Mouse (Mus musculus) limb, embryonic 14.5 days (tissue): Measurements from ENCODE around the gene Tdrd7. TPM values are rescaled to one million over a fixed set of nuclear protein-coding genes. Genes with fewer than 3 reads are reported as not detected.

Experiments used
- ATAC-seq: fragments of 200-750 bp; cut with Nextera tagmentation; 2 replicates; pipeline ENCODE4 v1.8.0; 2017; ENCODE audit warnings: low read depth, moderate number of reproducible peaks, moderate TSS enrichment; ENCODE audit not compliant: low FRiP score
- DNase-seq: peaks from one replicate; pipeline ENCODE4 v3.0.0-alpha.2; 2015; ENCODE audit warnings: low spot score
- H3K27ac ChIP-seq: fragments of 300-500 bp; sonication (generic); replicated peaks from 2 replicates; pipeline ENCODE4 v1.5.1; 2014; ENCODE audit warnings: low read depth, mild to moderate bottlenecking, low read length, moderate library complexity, mixed read lengths
- H3K27me3 ChIP-seq: fragments of 300-500 bp; sonication (generic); 2 replicates; pipeline ENCODE4 v1.6.1; 2014; ENCODE audit warnings: low read length, mixed read lengths; ENCODE audit not compliant: control insufficient read depth, insufficient read depth
- H3K36me3 ChIP-seq: fragments of 300-500 bp; sonication (generic); 2 replicates; pipeline ENCODE4 v1.6.1; 2014; ENCODE audit warnings: mild to moderate bottlenecking, low read length, moderate library complexity, mixed read lengths; ENCODE audit not compliant: control insufficient read depth, insufficient read depth
- H3K4me1 ChIP-seq: fragments of 300-500 bp; sonication (generic); 2 replicates; pipeline ENCODE4 v1.6.1; 2014; ENCODE audit warnings: antibody characterized with exemption, low read length, mixed read lengths; ENCODE audit not compliant: control insufficient read depth, insufficient read depth
- H3K4me2 ChIP-seq: fragments of 300-500 bp; sonication (generic); replicated peaks from 2 replicates; pipeline ENCODE4 v1.6.1; 2014; ENCODE audit warnings: low read depth, mild to moderate bottlenecking, low read length, moderate library complexity; ENCODE audit not compliant: severe bottlenecking
- H3K4me3 ChIP-seq: fragments of 300-500 bp; sonication (generic); replicated peaks from 2 replicates; pipeline ENCODE4 v1.5.1; 2014; ENCODE audit warnings: low read length
- H3K9ac ChIP-seq: fragments of 300-500 bp; sonication (generic); 2 replicates; pipeline ENCODE4 v1.6.1; 2014; ENCODE audit warnings: mild to moderate bottlenecking, low read depth, low read length, moderate library complexity; ENCODE audit not compliant: severe bottlenecking
- H3K9me3 ChIP-seq: fragments of 300-500 bp; sonication (generic); 2 replicates; pipeline ENCODE4 v1.6.1; 2016; ENCODE audit warnings: low read length; ENCODE audit not compliant: control insufficient read depth
- POLR2A ChIP-seq: fragments of 200-500 bp; IDR thresholded peaks from 2 replicates; pipeline ENCODE4 v1.8.0; 2012; ENCODE audit warnings: inconsistent platforms, mild to moderate bottlenecking, moderate library complexity, borderline replicate concordance; ENCODE audit not compliant: insufficient read depth, insufficient read length; ENCODE audit errors: extremely low read depth
- WGBS: fragments of 180-500 bp; shearing (Covaris S2); extraction: QIAGEN DNeasy Blood & Tissue Kit; methylation state at CpG from one replicate; pipeline ENCODE4 v1.1.7; 2014; 5-methylcytosine and 5-hydroxymethylcytosine counted together
- polyA plus RNA-seq, 2 experiments: library from polyadenylated mRNA; depleted of rRNA in 1 of 2; stranded (reverse) in 1 of 2; unstranded in 1 of 2; fragments of >200 nt; fragmentation: Nextera tagmentation in 1 of 2; extraction: Ambion mirVana in 1 of 2; gene quantifications; 2 replicates each; pipeline versions ENCODE4 v1.2.1 to v1.2.3; 2012 to 2014

The Tdrd7 gene
- polyA plus RNA-seq, 2 experiments = 12.7 to 12.9 TPM

DNA sequence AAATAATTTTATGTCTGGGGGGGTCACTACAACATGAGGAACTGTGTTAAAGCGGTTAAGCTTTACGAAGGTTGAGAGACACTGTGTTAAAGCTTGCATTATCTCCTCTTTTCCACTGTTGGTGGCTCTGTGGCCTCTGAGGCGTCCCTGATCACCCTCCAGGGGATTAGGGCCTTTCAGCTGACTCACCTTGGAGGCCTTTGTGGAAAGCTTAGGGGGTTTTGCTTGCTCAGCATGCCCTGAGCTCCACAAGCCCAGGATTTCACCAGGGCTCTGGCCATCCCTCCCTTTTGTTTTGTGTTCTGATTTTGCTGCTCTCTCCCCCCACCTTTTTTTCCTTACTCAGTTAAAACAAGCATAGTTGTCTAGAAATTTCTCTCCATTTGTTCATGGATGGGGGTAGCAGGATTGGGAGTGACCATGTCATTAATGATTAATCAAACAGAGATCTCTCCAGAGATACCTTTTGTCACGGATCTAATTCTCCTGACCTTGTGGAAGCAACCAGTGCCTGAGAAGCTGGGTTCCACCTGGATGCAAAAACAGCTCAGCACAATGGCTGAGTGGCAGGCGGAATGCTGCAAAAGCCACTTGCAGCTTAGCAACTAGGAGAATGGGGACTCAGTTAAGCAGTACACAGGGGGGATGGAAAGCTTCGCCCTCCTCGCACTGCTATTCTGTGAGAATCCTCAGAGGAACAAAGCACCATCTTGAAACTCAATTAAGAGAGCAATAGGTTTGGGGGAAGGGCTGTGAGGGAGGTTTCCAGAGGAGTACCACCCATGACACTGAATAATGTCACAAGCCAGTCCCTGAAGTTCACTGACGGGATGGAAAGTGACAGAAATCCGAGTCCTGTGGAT is 2.6 kb downstream of the Tdrd7 start:
- H3K9me3 ChIP-seq = no peaks in the 10 kb centered on the region
- ATAC-seq (no peak), DNase-seq (no peak)
- no peak overlapping the region for H3K27ac ChIP-seq
- 51% methylated on average over 9 of the region's 9 CpGs for WGBS
- no peak overlapping the region for H3K9ac ChIP-seq
- no peak for TF ChIP-seq POLR2A
- no peaks in the 10 kb centered on the region for H3K27me3 ChIP-seq
- peaks cover 7% of the 10 kb centered on the region; the same call in 1 of the 2 replicates for H3K4me1 ChIP-seq
- no peaks in the 10 kb centered on the region for H3K36me3 ChIP-seq
- no peak overlapping the region for H3K4me3 ChIP-seq
- H3K4me2 ChIP-seq = no peak overlapping the region

- no peaks in the 10 kb centered on the region for H3K36me3 ChIP-seq
- 52% methylated on average over 2 of the region's 2 CpGs for WGBS
Measured at GRCm38 (mm10) chr4:45969051-45969450, 3.9 kb downstream of the Tdrd7 start.

DNA sequence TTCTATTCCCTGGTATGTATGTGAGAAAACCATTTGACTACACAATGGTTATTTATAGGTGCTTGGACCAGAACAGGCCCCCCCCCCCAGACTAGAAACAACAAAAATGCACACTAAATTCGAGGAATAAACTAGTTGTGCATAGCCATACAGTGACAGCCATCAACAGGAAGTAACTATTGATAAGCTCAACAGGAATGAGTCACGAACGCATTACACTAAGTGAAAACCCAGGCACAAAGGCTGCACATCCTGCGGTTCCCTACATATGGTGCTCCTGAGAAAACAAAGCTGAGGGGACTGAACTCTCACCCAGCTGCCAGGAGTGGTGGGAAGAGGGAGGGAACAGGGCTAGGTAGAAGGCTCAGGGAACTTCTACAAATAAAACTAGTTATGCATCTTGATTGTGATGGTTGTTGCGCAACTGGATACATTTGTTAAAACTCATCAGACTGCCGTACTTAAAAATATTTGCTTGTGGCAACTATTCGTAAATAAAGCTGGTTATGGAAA is 5.0 kb downstream of the Tdrd7 start:
- ATAC-seq (no peak), DNase-seq (no peak)
- TF ChIP-seq POLR2A = no peak
- H3K9me3 ChIP-seq = no peaks in the 10 kb centered on the region
- 0 out of 2 replicates have a peak, but pooled peaks cover 4% of the 10 kb centered on the region for H3K27me3 ChIP-seq
- 69% methylated on average over 7 of the region's 7 CpGs for WGBS
- H3K4me1 ChIP-seq = peaks cover 7% of the 10 kb centered on the region; the same call in 1 of the 2 replicates
- H3K9ac ChIP-seq = no peak overlapping the region
- no peak overlapping the region for H3K27ac ChIP-seq
- H3K4me3 ChIP-seq = no peak overlapping the region
- H3K4me2 ChIP-seq = no peak overlapping the region
- H3K36me3 ChIP-seq = no peaks in the 10 kb centered on the region

More at GRCm38 (mm10) chr4:45969051-45969450, 3.9 kb downstream of the Tdrd7 start:
- peaks cover 7% of the 10 kb centered on the region; the same call in 1 of the 2 replicates for H3K4me1 ChIP-seq
- DNase-seq = no peak
- H3K9me3 ChIP-seq = no peaks in the 10 kb centered on the region
- no peak for ATAC-seq
- H3K27ac ChIP-seq = no peak overlapping the region
- H3K4me2 ChIP-seq = no peak overlapping the region
- no peak overlapping the region for H3K9ac ChIP-seq
- 0 out of 2 replicates have a peak, but pooled peaks cover 4% of the 10 kb centered on the region for H3K27me3 ChIP-seq
- no peak overlapping the region for H3K4me3 ChIP-seq
- no peak for TF ChIP-seq POLR2A

DNA sequence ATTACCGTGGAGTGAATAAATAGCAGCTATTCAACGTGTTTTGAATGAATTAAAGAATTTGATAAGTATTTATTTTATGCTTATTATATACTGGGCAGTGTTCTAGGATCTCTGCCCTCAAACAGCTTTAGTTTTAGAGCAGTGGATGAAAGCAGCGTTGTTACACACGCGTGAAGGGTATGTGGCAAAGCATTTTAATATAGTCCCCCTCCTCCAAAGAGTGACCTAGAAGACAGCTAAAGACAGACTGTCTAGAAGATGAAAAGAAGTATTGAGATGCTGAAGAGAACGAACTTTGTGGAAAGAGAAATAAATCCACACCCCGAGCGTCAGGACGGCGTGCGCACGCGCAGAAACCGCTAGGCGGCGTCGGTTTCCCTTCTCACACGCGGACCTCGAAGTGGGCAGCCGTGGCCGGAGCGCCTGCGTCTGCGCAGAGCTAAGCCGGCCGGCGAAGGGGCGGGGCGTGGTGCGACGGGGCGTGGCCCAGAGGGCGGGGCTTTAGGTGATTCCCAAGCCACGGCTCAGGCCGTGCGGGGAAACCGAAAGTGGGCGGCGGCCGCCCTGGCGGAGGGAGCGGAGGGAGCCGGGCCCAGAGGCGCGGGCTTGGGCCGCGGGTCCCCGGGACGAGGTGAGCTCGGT is 6.8 kb downstream of the Tdrd7 start:
- H3K4me1 ChIP-seq = no peaks in the 10 kb centered on the region
- peak overlapping the region; percentile 66 for H3K9ac ChIP-seq
- peak; percentile 93 for DNase-seq
- ATAC-seq = peak; percentile 99
- peak overlapping the region; percentile 80 for H3K4me3 ChIP-seq
- H3K4me2 ChIP-seq = peak overlapping the region; percentile 90
- TF ChIP-seq POLR2A = no peak
- H3K27ac ChIP-seq = no peak overlapping the region
- WGBS = 7% methylated on average over 33 of the region's 51 CpGs
- H3K9me3 ChIP-seq = no peaks in the 10 kb centered on the region
- no peaks in the 10 kb centered on the region for H3K36me3 ChIP-seq
- H3K27me3 ChIP-seq = 0 out of 2 replicates have a peak, but pooled peaks cover 4% of the 10 kb centered on the region

DNA sequence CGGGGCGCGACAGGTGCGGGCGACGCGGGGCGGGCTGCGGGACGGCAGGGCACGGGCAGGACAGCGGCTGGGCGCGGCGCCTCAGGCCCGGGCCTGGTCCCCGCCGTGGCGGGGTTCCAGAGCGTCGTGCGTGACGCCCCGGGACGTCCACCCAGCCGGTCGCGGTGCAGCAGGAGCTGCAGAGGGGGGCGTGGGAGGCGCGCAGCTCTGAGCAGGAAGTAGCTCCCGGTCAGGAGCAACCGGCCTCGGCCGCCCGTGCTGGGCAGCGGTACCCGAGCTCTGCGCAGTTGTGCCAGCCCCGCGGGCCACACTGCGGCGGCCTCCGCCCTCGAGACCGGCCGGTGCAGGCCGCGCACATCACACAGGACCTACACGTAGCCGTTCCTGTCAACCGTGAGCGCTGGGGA is 7.3 kb downstream of the Tdrd7 start:
- Histone ChIP-seq H3K4me1 (no peaks in the 10 kb centered on the region), H3K4me2 (peak overlapping the region; percentile 90), H3K36me3 (no peaks in the 10 kb centered on the region), H3K9ac (peak overlapping the region; percentile 66), H3K27me3 (0 out of 2 replicates have a peak, but pooled peaks cover 4% of the 10 kb centered on the region), H3K9me3 (no peaks in the 10 kb centered on the region), H3K27ac (no peak overlapping the region), H3K4me3 (peak overlapping the region; percentile 80)
- under 1% methylated on average over 24 of the region's 53 CpGs for WGBS
- TF ChIP-seq POLR2A = no peak
- ATAC-seq = peak; percentile 74
- peak; percentile 17 for DNase-seq
